Mouse (Mus musculus) spleen, postnatal 36 days (tissue): Measurements from ENCODE around the gene Calhm6.

Experiments used
- DNase-seq, 2 experiments: peaks; one replicate each; pipeline ENCODE4 v3.0.0; 2022; ENCODE audit warnings: low spot score in 2 of 2, mixed read lengths in 1 of 2

Calhm6 gene

GRCm38 (mm10) chr10:34127392-34128378 is at the start of gene Calhm6:
TSS of gene Calhm6 (minus strand) at chr10:34127984.
- DNase-seq, result peak; percentile 48 to 50

GRCm38 (mm10) chr10:34175870-34176606 is 48.3 kb upstream of the Calhm6 start:
- no peak for DNase-seq

- DNase-seq, result no peak
Observed at GRCm38 (mm10) chr10:34172663-34173282, 45.0 kb upstream of the Calhm6 start.

- DNase-seq, result peak; percentile 41 to 54
Observed at GRCm38 (mm10) chr10:34171660-34172059, 43.9 kb upstream of the Calhm6 start.

GRCm38 (mm10) chr10:34171191-34171590 is 43.4 kb upstream of the Calhm6 start:
- DNase-seq, result peak; percentile 44 to 45

- no peak for DNase-seq
Observed at GRCm38 (mm10) chr10:34166971-34167370, 39.2 kb upstream of the Calhm6 start.

- no peak for DNase-seq
Observed at GRCm38 (mm10) chr10:34155796-34156554, 28.2 kb upstream of the Calhm6 start.

- peak in 1 of 2 experiments; percentile 24 for DNase-seq
Observed at GRCm38 (mm10) chr10:34151827-34152226, 24.0 kb upstream of the Calhm6 start.

- no peak for DNase-seq
Observed at GRCm38 (mm10) chr10:34150454-34150853, 22.7 kb upstream of the Calhm6 start.

- DNase-seq, result no peak
Observed at GRCm38 (mm10) chr10:34149772-34150171, 22.0 kb upstream of the Calhm6 start.

- DNase-seq, result no peak
Observed at GRCm38 (mm10) chr10:34141693-34142092, 13.9 kb upstream of the Calhm6 start.

- no peak for DNase-seq
Observed at GRCm38 (mm10) chr10:34139768-34140167, 12.0 kb upstream of the Calhm6 start.

- no peak for DNase-seq
Observed at GRCm38 (mm10) chr10:34138027-34138426, 10.2 kb upstream of the Calhm6 start.

- no peak for DNase-seq
Observed at GRCm38 (mm10) chr10:34136432-34136831, 8.6 kb upstream of the Calhm6 start.

GRCm38 (mm10) chr10:34131356-34131755 is 3.6 kb upstream of the Calhm6 start:
- peak; percentile 26 to 54 for DNase-seq

- DNase-seq, result no peak
Observed at GRCm38 (mm10) chr10:34128391-34128790, 607 bp upstream of the Calhm6 start.

- no peak for DNase-seq
Observed at GRCm38 (mm10) chr10:34118421-34118820, 9.4 kb downstream of the Calhm6 start.

- DNase-seq, result no peak
Observed at GRCm38 (mm10) chr10:34117770-34118169, 10.0 kb downstream of the Calhm6 start.

- DNase-seq, result no peak
Observed at GRCm38 (mm10) chr10:34117131-34117530, 10.7 kb downstream of the Calhm6 start.

GRCm38 (mm10) chr10:34111964-34112738 is 15.6 kb downstream of the Calhm6 start:
- DNase-seq, result no peak
